Mouse (Mus musculus) neutrophil, adult 59 days (primary cell): ENCODE measurements around the gene Tbcc. TPM values are rescaled to one million over a fixed set of nuclear protein-coding genes. Genes with fewer than 3 reads are reported as not detected.

Source experiments
- total RNA-seq, 2 experiments: library from RNA; stranded (reverse); gene quantifications; 1 replicate in 1 of 2; 2 replicates in 1 of 2; pipeline ENCODE4 v1.2.4; 2023

The Tbcc gene
- 10 to 100 TPM; 12.2 to 13.9 TPM for total RNA-seq

DNA sequence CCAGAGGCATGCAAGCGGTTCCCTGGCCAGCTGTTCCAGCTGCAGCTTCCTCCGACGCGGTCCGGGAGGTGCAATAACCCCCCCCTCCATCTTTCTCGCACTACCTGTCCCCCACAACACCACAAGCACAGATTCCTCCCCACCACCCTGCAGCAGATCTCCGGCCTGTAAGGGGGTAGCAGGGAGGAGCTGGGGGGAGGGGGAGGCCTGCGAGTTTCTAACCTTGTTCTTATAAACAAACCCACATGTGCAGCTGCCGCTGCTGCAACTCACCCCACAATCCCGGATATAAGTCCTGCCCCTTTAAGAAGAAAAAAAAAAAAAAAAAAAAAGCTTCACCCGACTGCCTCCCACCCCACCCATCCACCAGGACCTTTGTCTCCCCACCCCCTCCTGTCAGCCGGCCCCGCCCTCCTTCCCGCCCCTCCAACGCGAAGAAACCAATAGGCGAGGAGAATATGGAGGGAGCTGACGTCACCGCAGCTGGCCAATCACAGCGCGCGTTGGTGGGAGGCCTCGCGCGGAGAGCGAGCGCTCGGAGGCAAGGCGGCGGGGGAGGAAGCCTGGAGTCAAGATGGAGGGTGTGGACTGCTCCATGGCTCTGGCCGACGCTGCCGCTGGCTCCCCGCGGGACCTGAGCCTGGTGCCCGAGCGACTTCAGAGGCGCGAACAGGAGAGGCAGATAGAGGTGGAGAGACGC is at the start of gene Tbcc:
TSS of gene Tbcc (plus strand) at position 569 of the 700 bp plus-strand sequence.

DNA sequence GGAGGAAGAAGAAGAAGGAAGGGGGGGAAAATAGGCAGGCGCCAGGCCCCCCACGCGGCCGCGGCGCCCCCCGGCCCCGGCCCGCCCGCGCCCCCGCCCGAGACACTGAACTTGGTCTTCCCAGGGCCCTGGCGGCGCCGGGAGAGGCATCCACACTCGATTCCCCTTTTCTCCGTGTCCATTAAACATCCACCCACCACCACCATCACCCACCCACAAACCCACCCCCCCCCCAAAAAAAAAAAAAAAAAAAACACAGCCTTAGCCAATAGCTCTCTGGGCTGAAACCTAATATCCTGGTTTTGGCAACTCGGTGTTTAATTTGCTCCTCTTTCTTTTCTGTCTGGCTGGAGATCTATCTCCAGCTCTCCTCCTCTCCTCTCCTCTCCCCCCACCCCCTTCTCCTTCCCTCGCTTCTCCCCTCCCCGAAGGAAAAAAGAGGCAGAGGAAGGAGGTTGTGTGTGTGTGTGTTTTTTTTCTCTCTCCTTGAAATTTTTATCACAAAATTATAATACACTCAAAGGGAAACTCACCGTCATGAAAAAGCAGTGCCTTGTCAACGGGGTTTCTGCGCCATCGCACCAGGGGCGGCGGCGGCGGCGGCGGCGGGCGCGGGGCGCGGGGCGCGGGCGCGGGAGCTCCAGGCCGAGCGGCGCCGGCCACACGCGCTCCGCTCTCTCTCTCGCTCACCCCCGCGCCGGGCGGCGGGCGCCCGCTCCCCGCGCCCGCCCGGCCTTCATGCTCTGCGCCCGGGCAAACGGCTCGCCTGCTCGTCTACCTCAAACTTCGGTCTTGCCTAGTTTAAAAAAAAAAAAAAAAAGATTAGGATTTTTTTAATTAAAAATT is 32.4 kb upstream of the Tbcc start, which contains the start of gene Bicral:
TSS of gene Bicral (minus strand) at position 580 of the 846 bp plus-strand sequence.

DNA sequence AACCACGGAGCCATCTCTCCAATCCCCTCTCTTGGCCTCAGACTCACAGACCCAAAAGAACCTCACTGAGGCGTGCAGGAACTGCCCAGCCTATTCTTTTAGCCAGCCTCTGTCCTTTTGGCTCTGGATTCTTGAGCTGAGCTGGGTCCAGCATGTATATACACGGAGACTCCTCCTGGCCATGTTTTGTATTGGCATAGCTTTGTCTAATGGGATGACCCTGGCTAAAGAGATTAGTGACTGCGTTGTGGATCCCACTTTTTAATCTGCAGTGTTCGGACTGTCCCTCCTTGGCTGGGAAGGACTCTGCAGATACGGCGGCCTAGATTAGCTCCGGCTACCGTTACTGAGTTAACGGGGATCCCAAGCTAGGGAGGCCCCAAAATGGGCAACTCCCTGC is 19.7 kb downstream of the Tbcc start, which contains the start of gene Prph2:
TSS of gene Prph2 (plus strand) at position 274 of the 400 bp plus-strand sequence.

Other genes with a start within 250 kb of the Tbcc start
- 10 to 100 TPM; 22.9 to 26.0 TPM for gene Klc4, start 244.7 kb upstream of the Tbcc start, total RNA-seq
- gene Mrpl2, start 244.5 kb upstream of the Tbcc start, total RNA-seq = 10 to 100 TPM; 22.4 to 22.6 TPM
- gene Cul7, start 240.3 kb upstream of the Tbcc start, total RNA-seq = 1 to 10 TPM; 3.5 to 3.6 TPM
- gene Rrp36, start 216.3 kb upstream of the Tbcc start, total RNA-seq = 10 to 100 TPM; 13.3 to 16.9 TPM
- gene Mea1, start 211.9 kb upstream of the Tbcc start, total RNA-seq = 10 to 100 TPM; 41.6 to 50.6 TPM
- 10 to 100 TPM; 48.5 to 51.8 TPM for gene Klhdc3, start 209.8 kb upstream of the Tbcc start, total RNA-seq
- 10 to 100 TPM; 24.7 to 30.7 TPM for gene Ppp2r5d, start 185.6 kb upstream of the Tbcc start, total RNA-seq
- gene Pex6, start 179.2 kb upstream of the Tbcc start, total RNA-seq = 10 to 100 TPM; 19.7 to 20.7 TPM
- 1 to 10 TPM; 3.2 to 4.0 TPM for gene Gnmt, start 161.5 kb upstream of the Tbcc start, total RNA-seq
- 100 to 1,000 TPM in 1 of 2 experiments, 10 to 100 TPM in 1; 84.1 to 101 TPM for gene Cnpy3, start 138.5 kb upstream of the Tbcc start, total RNA-seq
- gene Ptcra, start 127.0 kb upstream of the Tbcc start, total RNA-seq = not detected
- 10 to 100 TPM in 1 of 2 experiments, 1 to 10 TPM in 1; 9.7 to 10.0 TPM for gene 2310039H08Rik, start 118.0 kb upstream of the Tbcc start, total RNA-seq
- 10 to 100 TPM; 39.7 to 45.5 TPM for gene Rpl7l1, start 108.0 kb upstream of the Tbcc start, total RNA-seq
- gene Bicral, start 32.2 kb upstream of the Tbcc start, total RNA-seq = 10 to 100 TPM; 33.6 to 43.1 TPM
- gene Prph2, start 19.8 kb downstream of the Tbcc start, total RNA-seq = not detected
- gene Ubr2, start 119.9 kb downstream of the Tbcc start, total RNA-seq = 10 to 100 TPM; 62.8 to 63.9 TPM